Mouse (Mus musculus) lung, postnatal 25 days (tissue): ENCODE results near the gene Nr5a2.
"Not testable (repeated sequence)": the region's sequence is repeated elsewhere in the genome, so short reads cannot be mapped to it uniquely, and the experiment has no call there.

ENCODE experiments used
- DNase-seq: peaks from one replicate; pipeline ENCODE4 v3.0.0; 2022; ENCODE audit warnings: low spot score

Nr5a2 gene

DNA sequence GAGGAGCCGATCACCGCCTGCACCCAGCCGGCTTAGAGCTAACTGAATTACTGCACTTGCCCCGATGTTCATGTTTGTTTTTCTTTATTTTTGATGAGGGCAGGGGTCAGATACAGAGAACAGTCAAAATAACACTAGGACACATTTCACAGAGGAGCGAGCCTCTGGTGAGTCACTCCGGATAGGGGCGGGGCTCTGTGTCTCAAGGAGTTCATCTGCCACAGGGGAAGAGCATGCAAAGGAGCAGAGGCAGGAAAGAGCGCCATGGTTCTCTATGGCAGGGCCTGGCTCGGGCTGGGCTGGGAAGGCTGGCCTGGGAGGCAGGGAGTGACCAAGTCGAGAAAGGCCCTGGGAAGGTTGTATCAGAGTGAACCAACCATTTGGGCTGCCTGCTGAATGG is 121.0 kb downstream of the Nr5a2 start:
- peak; percentile 8 for DNase-seq

DNA sequence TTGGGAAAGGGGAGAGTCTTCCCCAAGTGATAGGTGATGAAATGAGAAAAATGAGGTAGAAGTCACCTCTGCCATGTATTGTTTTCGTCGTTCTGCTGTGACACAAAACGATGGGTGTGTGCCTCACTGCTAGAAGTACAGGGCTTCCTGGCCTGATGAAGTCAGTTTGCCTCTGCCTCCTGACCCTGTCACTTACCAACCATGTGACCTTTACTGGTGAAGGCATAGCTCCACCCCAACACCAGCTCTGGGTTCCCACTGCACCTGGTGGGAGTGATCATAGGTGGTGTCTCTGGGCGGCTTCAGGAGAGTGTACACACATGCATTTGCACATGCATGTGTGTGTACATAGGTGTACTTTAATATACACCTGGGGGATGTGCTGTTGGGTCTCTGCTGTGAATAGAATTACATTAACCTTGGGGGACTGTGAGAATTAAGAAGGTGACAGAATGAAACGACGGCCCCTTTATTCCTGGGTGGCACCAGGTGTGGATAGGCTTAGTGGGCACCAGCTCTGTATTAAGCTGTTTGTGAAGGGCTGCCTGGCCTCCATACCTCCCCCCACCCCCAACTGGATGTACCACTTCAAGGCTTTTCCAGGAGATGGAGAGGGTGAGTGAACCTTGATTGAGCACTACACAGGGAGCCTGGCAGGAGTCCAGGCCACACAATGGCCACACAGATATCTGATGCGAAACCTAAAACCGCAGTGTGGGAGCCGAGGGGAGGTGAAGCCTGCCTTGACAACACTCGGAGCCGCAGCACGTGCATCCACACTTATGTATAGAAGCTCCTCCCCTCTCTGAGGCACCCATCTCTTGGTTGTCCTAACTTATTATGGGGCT is 127.7 kb downstream of the Nr5a2 start:
- peak; percentile 10 for DNase-seq

DNA sequence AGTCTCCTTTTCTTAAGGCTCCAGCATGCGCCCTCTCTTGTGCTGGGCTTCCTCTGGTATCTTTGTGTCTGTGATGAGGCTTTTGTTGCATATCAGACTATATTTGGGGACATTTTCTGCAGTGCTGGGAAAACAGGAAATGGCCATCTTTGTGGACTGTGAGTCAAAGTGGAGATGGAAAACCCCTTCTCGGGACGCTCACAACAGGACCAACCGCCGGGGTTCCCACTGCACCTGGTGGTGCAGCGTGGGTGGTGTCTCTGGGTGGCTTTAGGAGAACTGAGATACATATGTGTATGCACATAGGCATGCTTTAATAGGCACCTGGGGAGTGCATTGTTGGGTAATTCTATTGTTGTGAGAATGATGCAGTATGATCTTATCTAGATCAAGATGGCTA is 129.3 kb downstream of the Nr5a2 start:
- no peak for DNase-seq

DNA sequence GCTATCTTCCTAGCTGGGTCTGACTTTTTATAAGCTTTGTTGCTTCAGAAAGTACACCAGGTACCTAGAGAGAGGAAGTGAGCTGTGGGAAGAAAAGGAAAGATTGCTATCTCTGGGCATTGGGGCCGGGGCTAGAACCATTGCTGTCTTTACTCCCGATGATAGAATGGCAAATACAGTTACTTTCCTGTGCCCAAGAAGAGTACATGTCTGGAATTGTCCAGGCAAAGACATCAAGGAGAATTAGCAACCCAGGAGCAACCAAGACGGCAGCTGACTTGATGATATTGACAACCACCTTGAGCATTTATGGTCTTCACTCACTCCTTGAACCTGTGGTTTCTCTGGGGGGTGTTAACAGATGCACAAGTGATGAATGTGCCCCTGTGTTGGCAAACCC is 130.3 kb downstream of the Nr5a2 start:
- DNase-seq: no peak

DNA sequence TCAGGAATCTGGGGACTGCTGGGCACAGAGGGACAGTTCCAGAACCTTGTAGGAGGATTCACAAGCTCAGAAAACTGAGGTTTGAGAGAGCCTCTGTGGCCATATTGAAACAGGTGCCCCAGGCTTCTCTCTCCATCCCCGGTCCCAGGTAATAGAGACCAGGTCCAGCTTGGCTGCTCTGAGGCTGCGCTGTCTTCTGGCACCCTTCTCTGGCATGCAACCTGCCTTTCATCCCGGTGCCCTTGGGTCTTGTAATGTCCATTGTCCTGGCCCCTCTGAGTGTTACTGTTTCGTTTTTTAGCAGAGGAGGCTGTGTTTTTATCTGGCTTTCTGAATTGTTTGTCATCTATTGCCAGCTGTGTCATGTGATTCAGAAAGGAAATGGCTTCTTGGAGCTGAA is 136.4 kb downstream of the Nr5a2 start:
- DNase-seq: peak; percentile 12

DNA sequence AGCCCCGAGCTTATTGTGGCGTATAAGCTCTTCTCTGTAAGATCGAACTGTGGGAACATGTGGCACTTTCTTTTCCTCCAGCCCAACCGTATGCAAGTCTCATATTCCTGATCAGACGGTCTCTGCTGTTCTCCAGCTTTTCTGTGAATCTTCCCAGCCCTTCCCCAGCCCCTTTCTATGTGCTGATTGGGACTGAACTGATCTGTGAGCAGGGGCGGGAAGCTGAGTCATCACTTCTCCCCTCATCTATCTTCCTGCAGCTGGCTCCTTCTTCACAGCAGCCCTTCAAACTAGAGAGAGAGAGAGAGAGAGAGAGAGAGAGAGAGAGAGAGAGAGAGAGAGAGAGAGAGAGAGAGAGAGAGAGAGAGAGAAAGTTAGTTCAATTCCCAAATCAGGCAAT is 159.6 kb downstream of the Nr5a2 start:
- DNase-seq: no peak

DNA sequence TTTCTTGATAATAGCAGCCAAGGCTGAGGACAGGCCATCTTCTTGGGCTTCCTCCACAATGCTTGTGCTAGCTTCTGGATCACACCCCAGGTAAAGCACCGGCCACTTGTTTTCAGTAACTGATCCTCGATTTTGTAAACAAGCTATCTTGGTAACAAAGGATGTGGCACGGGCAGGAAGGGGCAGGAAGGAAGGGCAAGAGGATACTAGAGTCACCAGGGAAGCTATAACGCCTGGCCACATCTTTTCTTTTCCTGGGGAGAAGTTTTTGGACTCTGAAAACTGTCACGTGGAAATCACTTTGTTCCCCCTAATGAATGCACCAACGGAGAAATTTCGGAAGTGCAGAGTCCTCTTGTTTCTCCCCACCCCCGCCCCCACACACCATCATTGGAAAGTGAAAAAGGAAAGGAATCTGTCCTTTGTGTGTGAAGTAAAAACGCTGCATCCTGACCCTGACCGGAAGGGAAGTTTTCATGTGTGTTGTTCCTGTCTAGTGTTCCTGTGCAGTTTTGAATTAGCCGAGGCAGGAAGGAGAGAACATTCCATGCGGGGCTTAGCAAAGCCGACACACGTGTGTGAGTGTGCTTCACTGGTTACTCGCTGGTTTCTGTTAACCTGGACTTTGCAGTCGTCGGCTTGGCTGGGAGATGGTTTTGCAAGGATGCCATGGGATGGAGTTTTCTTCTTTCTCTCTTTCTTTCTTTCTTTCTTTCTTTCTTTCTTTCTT is 163.7 kb downstream of the Nr5a2 start:
- DNase-seq: peak; percentile 12

DNA sequence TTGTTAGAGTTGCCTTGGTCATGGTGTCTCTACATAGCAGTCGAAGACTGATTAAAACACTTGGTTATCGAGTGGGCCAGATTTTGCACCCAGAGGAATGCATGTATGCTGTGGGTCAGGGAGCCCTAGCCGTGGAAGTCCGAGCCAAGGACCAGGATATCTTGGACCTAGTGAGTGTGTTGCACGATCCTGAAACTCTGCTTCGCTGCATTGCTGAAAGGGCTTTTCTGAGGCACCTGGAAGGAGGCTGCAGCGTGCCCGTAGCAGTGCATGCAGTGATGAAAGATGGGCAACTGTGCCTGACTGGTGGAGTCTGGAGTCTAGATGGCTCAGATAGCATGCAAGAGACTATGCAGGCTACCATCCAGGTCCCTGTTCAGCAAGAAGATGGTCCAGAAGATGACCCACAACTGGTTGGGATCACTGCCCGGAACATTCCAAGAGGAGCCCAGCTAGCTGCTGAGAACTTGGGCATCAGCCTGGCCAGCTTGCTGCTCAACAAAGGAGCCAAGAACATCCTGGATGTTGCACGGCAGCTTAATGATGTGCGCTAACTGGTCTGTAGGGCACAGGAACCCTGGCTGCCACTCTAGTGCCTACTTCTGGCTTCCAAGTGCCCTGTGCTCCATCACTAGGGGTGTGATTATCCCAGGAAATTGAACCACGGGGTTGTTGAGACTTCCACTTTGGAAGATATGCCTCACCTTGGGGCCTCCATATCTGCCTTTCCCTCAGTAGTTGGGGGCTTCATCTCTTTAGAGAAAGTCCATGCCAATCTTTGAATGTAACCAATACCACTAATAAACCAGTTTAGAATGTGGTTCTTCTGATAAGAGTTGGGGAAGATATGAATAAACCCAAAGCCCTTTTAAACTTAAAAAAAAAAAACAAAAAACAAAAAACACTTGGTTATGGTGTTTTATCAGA is 167.0 kb downstream of the Nr5a2 start:
- not testable (repeated sequence) for DNase-seq
